7 mouse cellular contexts compared by ENCODE assay signal in the genomic region with DNA sequence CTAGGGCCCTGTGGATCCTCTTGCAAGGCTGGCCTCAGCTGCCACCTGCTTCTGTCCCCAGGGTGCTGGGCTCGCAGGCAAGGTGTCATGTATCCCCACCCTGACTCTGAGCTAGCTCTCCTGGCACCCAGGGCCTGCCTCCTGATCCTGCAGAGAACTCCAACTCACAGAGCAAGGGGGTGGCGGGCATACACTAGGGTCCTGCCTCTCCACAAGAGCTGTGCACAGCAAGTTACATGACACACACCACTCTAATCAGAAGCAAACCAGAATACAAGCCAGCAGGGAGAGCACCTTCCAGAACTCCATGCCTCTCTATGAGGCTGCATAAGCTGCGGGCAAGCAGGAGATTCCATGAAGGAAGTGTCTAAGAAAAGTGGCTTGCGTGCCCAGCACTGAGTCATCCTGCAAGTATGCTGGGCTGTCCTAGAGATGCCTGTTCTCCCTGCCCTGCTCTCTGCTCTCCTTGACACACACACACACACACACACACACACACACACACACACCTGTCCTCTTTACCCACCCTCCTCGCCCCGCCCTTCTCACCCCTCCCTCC.
DNase-seq lines count a peak whose midpoint lies in the region; ATAC-seq and TF ChIP-seq lines count a peak whose summit lies in the region.

No protein-coding gene starts in this region.

- peak; percentile 42 to 44 for DNase-seq in urinary bladder, adult 18-20 months (ENCODE audit: low spot score in 2 of 2)
- DNase-seq in urinary bladder, postnatal 10 days (ENCODE audit: low spot score), result no peak
- DNase-seq in gastrocnemius, postnatal 10 days, result peak; percentile 48
- DNase-seq in lung, embryonic 14.5 days, result peak; percentile 20
- DNase-seq in embryo, embryonic 10 days (ENCODE audit: low spot score), result no peak
- no peak for DNase-seq in forebrain, embryonic 10.5 days (ENCODE audit: extremely low spot score, low spot score)

- no peak overlapping the region for H3K9ac ChIP-seq in lung, embryonic 14.5 days
- H3K9ac ChIP-seq in hindbrain, embryonic 16.5 days (ENCODE audit: low read depth, low read length), result no peak overlapping the region

- WGBS in lung, embryonic 14.5 days, result 62% methylated on average over 6 of the region's 6 CpGs
- WGBS in hindbrain, embryonic 16.5 days, result 70% methylated on average over 6 of the region's 6 CpGs
- WGBS in forebrain, embryonic 10.5 days, result 67% methylated on average over 6 of the region's 6 CpGs

- peak; percentile 82 for ATAC-seq in lung, embryonic 14.5 days (ENCODE audit: insufficient read depth)
- ATAC-seq in hindbrain, embryonic 16.5 days, result no peak

- no peak overlapping the region for H3K4me2 ChIP-seq in lung, embryonic 14.5 days
- H3K4me2 ChIP-seq in hindbrain, embryonic 16.5 days (ENCODE audit: low read length), result no peak overlapping the region

- no peaks in the 10 kb centered on the region for H3K36me3 ChIP-seq in lung, embryonic 14.5 days (ENCODE audit: insufficient read depth)
- H3K36me3 ChIP-seq in hindbrain, embryonic 16.5 days (ENCODE audit: control insufficient read depth, insufficient read depth, low read length), result no peaks in the 10 kb centered on the region
- H3K36me3 ChIP-seq in forebrain, embryonic 10.5 days (replicated peaks), result no peaks in the 10 kb centered on the region

- no peak for TF ChIP-seq CTCF in lung, embryonic 14.5 days (IDR thresholded peaks at IDR 0.05; ENCODE audit: low read depth)

- H3K27me3 ChIP-seq in lung, embryonic 14.5 days (ENCODE audit: insufficient read depth, low read length), result no peaks in the 10 kb centered on the region
- H3K27me3 ChIP-seq in hindbrain, embryonic 16.5 days (replicated peaks; ENCODE audit: control insufficient read depth, insufficient read depth, low read length), result no peaks in the 10 kb centered on the region
- no peaks in the 10 kb centered on the region for H3K27me3 ChIP-seq in forebrain, embryonic 10.5 days (ENCODE audit: poor library complexity, severe bottlenecking)

- no peaks in the 10 kb centered on the region for H3K9me3 ChIP-seq in lung, embryonic 14.5 days (ENCODE audit: low read depth, low read length)
- no peaks in the 10 kb centered on the region for H3K9me3 ChIP-seq in hindbrain, embryonic 16.5 days (ENCODE audit: control insufficient read depth, low read length)
- no peaks in the 10 kb centered on the region for H3K9me3 ChIP-seq in forebrain, embryonic 10.5 days

- H3K4me3 ChIP-seq in lung, embryonic 14.5 days (ENCODE audit: low read depth, low read length), result no peak overlapping the region
- no peak overlapping the region for H3K4me3 ChIP-seq in hindbrain, embryonic 16.5 days (ENCODE audit: low read length)
- H3K4me3 ChIP-seq in forebrain, embryonic 10.5 days, result no peak overlapping the region

- H3K4me1 ChIP-seq in lung, embryonic 14.5 days (ENCODE audit: insufficient read depth), result 0 out of 2 replicates have a peak, but pooled peaks cover 3% of the 10 kb centered on the region
- H3K4me1 ChIP-seq in hindbrain, embryonic 16.5 days (ENCODE audit: control insufficient read depth, insufficient read depth, low read depth, low read length), result no peaks in the 10 kb centered on the region
- H3K4me1 ChIP-seq in forebrain, embryonic 10.5 days, result no peaks in the 10 kb centered on the region

- no peak overlapping the region; the same call in 1 of the 2 replicates for H3K27ac ChIP-seq in lung, embryonic 14.5 days (ENCODE audit: low read depth)
- H3K27ac ChIP-seq in hindbrain, embryonic 16.5 days (ENCODE audit: low read depth, low read length), result no peak overlapping the region
- H3K27ac ChIP-seq in forebrain, embryonic 10.5 days, result no peak overlapping the region

Comparison
In these comparisons a context has a peak if more than half of its experiments do, and no peak if none do; other contexts are left out.
1. DNase-seq: peak in urinary bladder, adult 18-20 months (2 of 2), gastrocnemius, postnatal 10 days (single experiment) and lung, embryonic 14.5 days (single experiment); none in urinary bladder, postnatal 10 days (single experiment), embryo, embryonic 10 days (single experiment) and forebrain, embryonic 10.5 days (single experiment).